Mouse (Mus musculus) olfactory bulb, adult 2 months (tissue): ENCODE measurements around the gene Aste1. TPM values are rescaled to one million over a fixed set of nuclear protein-coding genes. Genes with fewer than 3 reads are reported as not detected.
A peak's percentile ranks its signal among the peaks of the same experiment; 100 is the strongest.

Experiments
- H3K27ac ChIP-seq: fragments of 200-500 bp; 2 replicates; pipeline ENCODE4 v1.5.1; 2012; ENCODE audit warnings: low read depth, low read length; ENCODE audit not compliant: insufficient read depth
- H3K4me1 ChIP-seq: fragments of 200-500 bp; 2 replicates; pipeline ENCODE4 v1.6.1; 2012; ENCODE audit warnings: low read length; ENCODE audit not compliant: control insufficient read depth, insufficient read depth
- H3K4me3 ChIP-seq: fragments of 200-500 bp; 2 replicates; pipeline ENCODE4 v1.5.1; 2012; ENCODE audit warnings: mild to moderate bottlenecking, low read depth, low read length, moderate library complexity; ENCODE audit not compliant: insufficient read depth
- CTCF ChIP-seq: fragments of 200-500 bp; IDR thresholded peaks from 2 replicates; pipeline ENCODE4 v1.5.1; 2012; ENCODE audit warnings: low read depth, mild to moderate bottlenecking, low read length, moderate library complexity; ENCODE audit not compliant: insufficient read depth
- POLR2A ChIP-seq: fragments of 200-500 bp; IDR thresholded peaks from 2 replicates; pipeline ENCODE4 v1.6.1; 2012; ENCODE audit warnings: mild to moderate bottlenecking, low read depth, low read length, moderate library complexity; ENCODE audit not compliant: insufficient read depth
- WGBS: fragments of 180-500 bp; shearing (Covaris S2); methylation state at CpG from one replicate; pipeline ENCODE4 v1.1.7; 2018; 5-methylcytosine and 5-hydroxymethylcytosine counted together
- polyA plus RNA-seq: library from polyadenylated mRNA; stranded (reverse); fragments of >200 nt; gene quantifications from 2 replicates; pipeline ENCODE4 v1.2.4, GENCODE M21; 2012; ENCODE audit warnings: low replicate concordance; ENCODE audit not compliant: missing spikeins, insufficient read depth, insufficient read length

Aste1 gene
- polyA plus RNA-seq, 1 experiment, result not detected

DNA sequence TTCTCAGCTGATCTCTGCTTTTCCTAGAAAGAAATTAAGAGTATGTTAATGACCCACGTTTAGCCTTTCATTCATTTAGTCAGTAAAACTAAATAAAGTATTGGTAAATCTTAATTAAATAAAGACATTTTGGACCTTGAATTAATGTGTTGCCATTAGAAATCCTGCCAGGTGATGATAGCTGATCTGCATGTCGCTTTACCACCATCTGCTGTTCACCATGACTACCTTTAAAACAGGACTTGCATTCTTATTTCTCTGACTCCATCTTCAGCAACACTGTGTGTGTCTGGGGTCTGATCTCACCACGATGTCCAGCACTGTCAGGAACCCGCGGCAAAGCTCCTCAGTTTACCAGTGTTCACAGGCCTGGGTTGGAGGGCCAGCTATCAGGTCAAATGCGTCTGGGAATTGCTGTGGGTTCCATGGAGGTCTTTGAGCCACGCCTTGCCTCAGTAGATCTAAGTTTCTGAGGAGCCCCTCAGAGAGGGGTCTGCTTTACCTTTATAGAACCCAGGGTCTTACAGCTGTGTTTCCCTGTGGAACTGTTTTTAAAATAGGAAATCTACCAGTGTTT, 18.1 kb upstream of the Aste1 start:
- no peak overlapping the region for H3K4me3 ChIP-seq
- TF ChIP-seq CTCF, result no peak
- TF ChIP-seq POLR2A, result no peak
- 0 out of 2 replicates have a peak, but pooled peaks cover 2% of the 10 kb centered on the region for H3K4me1 ChIP-seq
- WGBS, result 76% methylated on average over 7 of the region's 7 CpGs
- no peak overlapping the region for H3K27ac ChIP-seq

- H3K27ac ChIP-seq, result no peak overlapping the region
- no peak overlapping the region for H3K4me3 ChIP-seq
- TF ChIP-seq CTCF, result no peak
- TF ChIP-seq POLR2A, result no peak
- H3K4me1 ChIP-seq, result 0 out of 2 replicates have a peak, but pooled peaks cover 2% of the 10 kb centered on the region
- WGBS, result 77% methylated on average over 3 of the region's 3 CpGs
Measured at GRCm38 (mm10) chr9:105377622-105378021, 17.6 kb upstream of the Aste1 start.

DNA sequence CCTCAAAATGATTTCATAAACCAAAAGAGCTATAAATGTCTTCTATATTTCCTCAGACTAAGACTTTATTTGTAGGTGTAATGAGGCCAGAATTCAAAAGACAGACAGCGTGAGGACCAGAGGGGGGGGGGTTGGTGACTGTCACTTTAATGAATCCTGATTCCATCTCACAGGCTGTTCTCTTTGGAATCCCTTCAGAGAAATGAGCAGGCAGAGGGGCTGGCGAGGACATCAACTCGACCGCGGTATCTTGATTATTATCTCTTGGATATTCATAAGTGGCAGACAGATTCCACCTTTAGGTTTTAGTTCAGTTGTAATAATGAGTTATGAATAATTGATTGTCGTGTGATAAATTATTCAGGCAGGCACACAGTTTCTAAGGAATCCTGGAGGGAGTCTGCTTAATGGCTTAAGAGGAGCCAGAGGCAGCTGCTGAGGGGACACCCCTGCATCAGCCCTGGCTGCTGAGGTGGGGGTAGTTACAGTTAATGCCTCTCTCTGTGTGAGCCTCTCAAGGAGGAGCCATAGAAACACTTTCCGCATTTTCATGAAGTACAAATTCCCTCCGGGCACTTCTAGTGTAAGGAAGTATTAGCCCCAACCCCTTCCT, 15.6 kb upstream of the Aste1 start:
- Histone ChIP-seq H3K4me3 (no peak overlapping the region), H3K27ac (no peak overlapping the region), H3K4me1 (0 out of 2 replicates have a peak, but pooled peaks cover 2% of the 10 kb centered on the region)
- 67% methylated on average over 8 of the region's 8 CpGs for WGBS
- TF ChIP-seq POLR2A (no peak), CTCF (no peak)

GRCm38 (mm10) chr9:105387403-105387802, 7.8 kb upstream of the Aste1 start:
- WGBS, result 83% methylated on average over 5 of the region's 5 CpGs
- H3K4me1 ChIP-seq, result 0 out of 2 replicates have a peak, but pooled peaks cover 3% of the 10 kb centered on the region
- TF ChIP-seq POLR2A (no peak), CTCF (no peak)
- no peak overlapping the region for H3K4me3 ChIP-seq
- H3K27ac ChIP-seq, result no peak overlapping the region

GRCm38 (mm10) chr9:105389289-105389688, 5.9 kb upstream of the Aste1 start:
- no peak overlapping the region for H3K27ac ChIP-seq
- H3K4me1 ChIP-seq, result 0 out of 2 replicates have a peak, but pooled peaks cover 3% of the 10 kb centered on the region
- 3% methylated on average over 4 of the region's 4 CpGs for WGBS
- no peak for TF ChIP-seq POLR2A
- no peak overlapping the region for H3K4me3 ChIP-seq

GRCm38 (mm10) chr9:105390616-105391015, 4.6 kb upstream of the Aste1 start:
- H3K4me3 ChIP-seq, result no peak overlapping the region
- WGBS, result 75% methylated on average over 5 of the region's 5 CpGs
- H3K4me1 ChIP-seq, result 0 out of 2 replicates have a peak, but pooled peaks cover 3% of the 10 kb centered on the region
- H3K27ac ChIP-seq, result no peak overlapping the region
- TF ChIP-seq POLR2A (no peak), CTCF (no peak)

GRCm38 (mm10) chr9:105394720-105395119, 472 bp upstream of the Aste1 start:
- H3K4me1 ChIP-seq, result peaks cover 3% of the 10 kb centered on the region
- H3K4me3 ChIP-seq, result peak overlapping the region; percentile 52
- no peak overlapping the region for H3K27ac ChIP-seq
- 13% methylated on average over 11 of the region's 11 CpGs for WGBS
- no peak for TF ChIP-seq POLR2A
- no peak for TF ChIP-seq CTCF

GRCm38 (mm10) chr9:105408549-105408948, 13.4 kb downstream of the Aste1 start:
- TF ChIP-seq CTCF, result no peak
- no peak for TF ChIP-seq POLR2A
- Histone ChIP-seq H3K4me3 (no peak overlapping the region), H3K4me1 (no peaks in the 10 kb centered on the region), H3K27ac (no peak overlapping the region)
- WGBS, result 91% methylated on average over 6 of the region's 6 CpGs

DNA sequence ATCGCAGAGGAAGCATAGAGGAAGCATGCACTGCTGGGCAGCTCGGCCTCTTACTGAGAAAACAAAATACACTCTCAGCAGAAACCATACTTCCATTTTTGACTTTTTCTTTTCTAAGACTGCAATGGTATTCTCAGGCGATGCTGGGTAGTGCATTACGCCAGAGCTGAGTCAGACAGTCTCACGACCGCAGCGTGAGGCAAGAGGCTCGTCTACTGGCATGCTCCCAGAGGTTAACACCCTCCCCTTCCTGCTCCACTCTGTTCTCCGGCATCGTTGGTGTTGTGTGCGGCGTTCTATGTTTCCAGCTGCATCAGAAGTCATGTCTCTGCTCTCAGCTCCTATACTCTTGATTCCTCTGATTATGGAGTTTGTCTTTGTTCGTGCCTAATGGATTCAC, 63.8 kb downstream of the Aste1 start:
- TF ChIP-seq CTCF, result no peak
- TF ChIP-seq POLR2A, result no peak
- Histone ChIP-seq H3K27ac (no peak overlapping the region), H3K4me1 (no peaks in the 10 kb centered on the region), H3K4me3 (no peak overlapping the region)
- WGBS, result 62% methylated on average over 13 of the region's 13 CpGs
